Mouse (Mus musculus) liver, postnatal 0 days (tissue): ENCODE measurements around the gene Wdtc1.

Experiments used
- CTCF ChIP-seq: sonication (generic); IDR thresholded peaks from 2 replicates; pipeline ENCODE4 v1.5.1; 2016; ENCODE audit warnings: antibody characterized with exemption, low read depth
- EP300 ChIP-seq: IDR thresholded peaks from 2 replicates; pipeline ENCODE4 v1.6.1; 2016; ENCODE audit warnings: antibody characterized with exemption, low read depth, mild to moderate bottlenecking

DNA sequence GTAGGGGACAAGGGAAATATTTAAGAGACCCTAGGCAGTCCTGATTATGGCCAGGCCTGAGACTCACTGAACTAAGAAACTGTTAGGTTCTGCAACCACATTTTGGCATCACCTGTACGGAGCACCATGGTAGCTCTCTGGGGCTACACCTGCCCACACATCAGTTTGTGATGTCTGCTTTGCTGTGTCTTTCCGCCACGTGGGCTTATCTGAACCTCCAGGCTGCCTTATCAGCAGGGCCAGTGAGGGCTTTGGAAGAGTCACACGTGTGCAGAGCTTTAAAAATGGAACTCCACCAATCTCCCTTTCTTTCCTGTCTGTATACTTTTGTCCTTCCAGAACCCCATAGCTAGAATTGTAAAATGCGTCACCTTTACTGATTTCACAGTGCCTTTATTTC lies 67.3 kb downstream of the Wdtc1 start:
- TF ChIP-seq CTCF: no peak
- peak; percentile 96 for TF ChIP-seq EP300
